Mouse (Mus musculus): ENCODE measurements around the gene Nolc1. TPM values are rescaled to one million over a fixed set of nuclear protein-coding genes. Genes with fewer than 3 reads are reported as not detected.
A peak's percentile ranks its signal among the peaks of the same experiment; 100 is the strongest.

Nolc1 gene
- 10 to 100 TPM; 41.8 to 48.2 (median 46.0) TPM for total RNA-seq (2022)

GRCm38 (mm10) chr19:46075616-46076607 is at the start of gene Nolc1:
Nolc1 (plus strand) TSS chr19:46075863.
- DNase-seq (ENCODE audit: low spot score in 2 of 2), result peak; percentile 99

GRCm38 (mm10) chr19:46026567-46026966 is 49.1 kb upstream of the Nolc1 start:
- no peak for DNase-seq (ENCODE audit: low spot score in 2 of 2)

- no peak for DNase-seq (ENCODE audit: low spot score in 2 of 2)
Observed at GRCm38 (mm10) chr19:46028747-46029320, 46.8 kb upstream of the Nolc1 start.

GRCm38 (mm10) chr19:46029652-46030051 is 46.0 kb upstream of the Nolc1 start:
- no peak for DNase-seq (ENCODE audit: low spot score in 2 of 2)

- no peak for DNase-seq (ENCODE audit: low spot score in 2 of 2)
Observed at GRCm38 (mm10) chr19:46030196-46030983, 45.3 kb upstream of the Nolc1 start.

- DNase-seq (ENCODE audit: low spot score in 2 of 2), result no peak
Observed at GRCm38 (mm10) chr19:46031689-46032432, 43.8 kb upstream of the Nolc1 start.

- DNase-seq (ENCODE audit: low spot score in 2 of 2), result peak in 1 of 2 experiments; percentile 57
Observed at GRCm38 (mm10) chr19:46032731-46033510, 42.7 kb upstream of the Nolc1 start.

- DNase-seq (ENCODE audit: low spot score in 2 of 2), result no peak
Observed at GRCm38 (mm10) chr19:46033911-46034310, 41.8 kb upstream of the Nolc1 start.

GRCm38 (mm10) chr19:46035971-46036370 is 39.7 kb upstream of the Nolc1 start:
- no peak for DNase-seq (ENCODE audit: low spot score in 2 of 2)

GRCm38 (mm10) chr19:46036477-46037242 is 39.0 kb upstream of the Nolc1 start:
- no peak for DNase-seq (ENCODE audit: low spot score in 2 of 2)

- DNase-seq (ENCODE audit: low spot score in 2 of 2), result no peak
Observed at GRCm38 (mm10) chr19:46037243-46037924, 38.3 kb upstream of the Nolc1 start.

- no peak for DNase-seq (ENCODE audit: low spot score in 2 of 2)
Observed at GRCm38 (mm10) chr19:46037925-46038850, 37.5 kb upstream of the Nolc1 start.

GRCm38 (mm10) chr19:46038851-46039260 is 36.8 kb upstream of the Nolc1 start:
- no peak for DNase-seq (ENCODE audit: low spot score in 2 of 2)

GRCm38 (mm10) chr19:46039478-46039877 is 36.2 kb upstream of the Nolc1 start:
- DNase-seq (ENCODE audit: low spot score in 2 of 2), result peak; percentile 57 to 79

- DNase-seq (ENCODE audit: low spot score in 2 of 2), result no peak
Observed at GRCm38 (mm10) chr19:46040149-46040902, 35.3 kb upstream of the Nolc1 start.

GRCm38 (mm10) chr19:46041299-46041932 is 34.2 kb upstream of the Nolc1 start:
- DNase-seq (ENCODE audit: low spot score in 2 of 2), result no peak
